Mouse (Mus musculus): ENCODE measurements around the gene Mrgpra2a. TPM values are rescaled to one million over a fixed set of nuclear protein-coding genes. Genes with fewer than 3 reads are reported as not detected.

Gene Mrgpra2a
- polyA plus RNA-seq (2014; fragmentation: Illumina TruSeq; extraction: RNeasy Lipid Tissue Mini Kit (QIAGEN cat#74804); ENCODE audit: low read depth, low replicate concordance), result not detected

GRCm38 (mm10) chr7:47452015-47452414 lies at the start of gene Mrgpra2a:
TSS of gene Mrgpra2a (minus strand) at chr7:47452139.

Other genes with a start within 250 kb of the Mrgpra2a start
- gene Mrgpra6, start 247.2 kb downstream of the Mrgpra2a start, polyA plus RNA-seq (2014; fragmentation: Illumina TruSeq; extraction: RNeasy Lipid Tissue Mini Kit (QIAGEN cat#74804); ENCODE audit: low read depth, low replicate concordance), result not detected
- not detected for gene Mrgpra9, start 199.3 kb downstream of the Mrgpra2a start, polyA plus RNA-seq (2014; fragmentation: Illumina TruSeq; extraction: RNeasy Lipid Tissue Mini Kit (QIAGEN cat#74804); ENCODE audit: low read depth, low replicate concordance)
- gene Mrgpra1, start 97.9 kb downstream of the Mrgpra2a start, polyA plus RNA-seq (2014; fragmentation: Illumina TruSeq; extraction: RNeasy Lipid Tissue Mini Kit (QIAGEN cat#74804); ENCODE audit: low read depth, low replicate concordance), result not detected
- gene Mrgpra2b, start 76.7 kb upstream of the Mrgpra2a start, polyA plus RNA-seq (2014; fragmentation: Illumina TruSeq; extraction: RNeasy Lipid Tissue Mini Kit (QIAGEN cat#74804); ENCODE audit: low read depth, low replicate concordance), result not detected
- gene Mrgpra3, start 149.2 kb upstream of the Mrgpra2a start, polyA plus RNA-seq (2014; fragmentation: Illumina TruSeq; extraction: RNeasy Lipid Tissue Mini Kit (QIAGEN cat#74804); ENCODE audit: low read depth, low replicate concordance), result not detected

Data from adipose tissue, adult 10 weeks (tissue).